8 mouse cellular contexts compared by ENCODE assay signal in genomic region chr19:5845319-5846135, GRCm38 (mm10). TPM values are rescaled to one million over a fixed set of nuclear protein-coding genes. Genes with fewer than 3 reads are reported as not detected.
A peak's percentile ranks its signal among the peaks of the same experiment; 100 is the strongest.
DNase-seq lines count a peak whose midpoint lies in the region; ATAC-seq lines count a peak whose summit lies in the region.

No protein-coding gene starts in this region.

- peak overlapping the region; percentile 100 for H3K27ac ChIP-seq in heart, embryonic 16.5 days (ENCODE audit: low read length)
- peak overlapping the region; percentile 97 for H3K27ac ChIP-seq in liver, embryonic 15.5 days (replicated peaks)
- H3K27ac ChIP-seq in neural tube, embryonic 12.5 days, result peak overlapping the region; percentile 94

- no peaks in the 10 kb centered on the region for H3K36me3 ChIP-seq in heart, embryonic 16.5 days (ENCODE audit: control insufficient read depth, insufficient read depth)
- 0 out of 2 replicates have a peak, but pooled peaks cover 4% of the 10 kb centered on the region for H3K36me3 ChIP-seq in liver, embryonic 15.5 days (replicated peaks)
- H3K36me3 ChIP-seq in neural tube, embryonic 12.5 days, result no peaks in the 10 kb centered on the region

- peaks cover 81% of the 10 kb centered on the region for H3K4me1 ChIP-seq in heart, embryonic 16.5 days (ENCODE audit: control insufficient read depth, insufficient read depth, low read length)
- peaks cover 98% of the 10 kb centered on the region for H3K4me1 ChIP-seq in liver, embryonic 15.5 days (replicated peaks)
- peaks cover 78% of the 10 kb centered on the region for H3K4me1 ChIP-seq in neural tube, embryonic 12.5 days

- peak overlapping the region; percentile 49 for H3K4me3 ChIP-seq in heart, embryonic 16.5 days (ENCODE audit: low read length)
- peak overlapping the region; percentile 64 for H3K4me3 ChIP-seq in liver, embryonic 15.5 days (replicated peaks)
- peak overlapping the region; percentile 18 for H3K4me3 ChIP-seq in neural tube, embryonic 12.5 days

- ATAC-seq in erythroid progenitor cell, adult 5-6 weeks (replicated peaks; ENCODE audit: low FRiP score, poor library complexity, severe bottlenecking), result peak; percentile 23
- peak; percentile 64 for ATAC-seq in heart, embryonic 16.5 days (replicated peaks; ENCODE audit: extremely low read depth, insufficient read depth, low FRiP score)
- ATAC-seq in liver, embryonic 15.5 days (ENCODE audit: insufficient read depth), result peak; percentile 40
- ATAC-seq in neural tube, embryonic 12.5 days (ENCODE audit: low FRiP score, low read depth), result peak; percentile 67

- peak overlapping the region; percentile 78 for H3K4me2 ChIP-seq in heart, embryonic 16.5 days (ENCODE audit: low read depth, low read length)
- H3K4me2 ChIP-seq in liver, embryonic 15.5 days, result peak overlapping the region; percentile 82
- H3K4me2 ChIP-seq in neural tube, embryonic 12.5 days (replicated peaks), result peak overlapping the region; percentile 68

- peak; percentile 98 for DNase-seq in CD4-positive helper T cell, adult 2 months (ENCODE audit: low read depth, low spot score)
- DNase-seq in brain, adult 2 months (ENCODE audit: low read depth, low spot score), result peak; percentile 98
- DNase-seq in kidney, postnatal 36 days, result peak; percentile 97
- peak; percentile 91 for DNase-seq in telencephalon, adult 2 months (ENCODE audit: low read depth, low spot score)

- 4% methylated on average over 45 of the region's 45 CpGs for WGBS in heart, embryonic 16.5 days
- WGBS in liver, embryonic 15.5 days (ENCODE audit: insufficient replicate concordance), result 1% methylated on average over 45 of the region's 45 CpGs
- 8% methylated on average over 45 of the region's 45 CpGs for WGBS in neural tube, embryonic 12.5 days

- no peaks in the 10 kb centered on the region for H3K27me3 ChIP-seq in heart, embryonic 16.5 days (ENCODE audit: control insufficient read depth, insufficient read depth, low read length)
- H3K27me3 ChIP-seq in liver, embryonic 15.5 days, result no peaks in the 10 kb centered on the region
- H3K27me3 ChIP-seq in neural tube, embryonic 12.5 days (replicated peaks), result no peaks in the 10 kb centered on the region

- no peaks in the 10 kb centered on the region for H3K9me3 ChIP-seq in heart, embryonic 16.5 days (replicated peaks; ENCODE audit: control insufficient read depth, low read length)
- H3K9me3 ChIP-seq in liver, embryonic 15.5 days (replicated peaks), result no peaks in the 10 kb centered on the region
- H3K9me3 ChIP-seq in neural tube, embryonic 12.5 days, result no peaks in the 10 kb centered on the region

- peak overlapping the region; percentile 77 for H3K9ac ChIP-seq in heart, embryonic 16.5 days (ENCODE audit: low read length)
- H3K9ac ChIP-seq in liver, embryonic 15.5 days, result peak overlapping the region; percentile 79
- H3K9ac ChIP-seq in neural tube, embryonic 12.5 days, result peak overlapping the region; percentile 52

RNA-seq across cellular contexts. Expression of gene Frmd8, which starts 29.5 kb away (rescaled TPM):
- 3.6 and 9.2 TPM in 2 replicates for total RNA-seq in erythroid progenitor cell, adult 5-6 weeks (2015; ENCODE audit: low replicate concordance)
- total RNA-seq in erythroid progenitor cell, adult 5-6 weeks (2017; ENCODE audit: low replicate concordance), result 4.2 and 6.0 TPM in 2 replicates
- polyA plus RNA-seq in heart, embryonic 16.5 days (2015; fragmentation: Nextera tagmentation; extraction: Ambion mirVana), result 33.6 and 34.8 TPM in 2 replicates
- 12.9 and 13.1 TPM in 2 replicates for polyA plus RNA-seq in liver, embryonic 15.5 days (2015; fragmentation: Nextera tagmentation; extraction: Ambion mirVana)
- polyA plus RNA-seq in neural tube, embryonic 12.5 days (2016; fragmentation: Nextera tagmentation; extraction: Ambion mirVana), result 27.0 and 33.0 TPM in 2 replicates

RNA-seq across cellular contexts. Expression of gene Slc25a45, which starts 32.1 kb away (rescaled TPM):
- total RNA-seq in erythroid progenitor cell, adult 5-6 weeks (2015; ENCODE audit: low replicate concordance), result 2.9 and 8.8 TPM in 2 replicates
- 7.2 and 7.8 TPM in 2 replicates for total RNA-seq in erythroid progenitor cell, adult 5-6 weeks (2017; ENCODE audit: low replicate concordance)
- 4.6 and 5.0 TPM in 2 replicates for polyA plus RNA-seq in heart, embryonic 16.5 days (2015; fragmentation: Nextera tagmentation; extraction: Ambion mirVana)
- polyA plus RNA-seq in liver, embryonic 15.5 days (2015; fragmentation: Nextera tagmentation; extraction: Ambion mirVana), result 7.1 and 7.9 TPM in 2 replicates
- polyA plus RNA-seq in neural tube, embryonic 12.5 days (2016; fragmentation: Nextera tagmentation; extraction: Ambion mirVana), result 1.7 and 2.5 TPM in 2 replicates

RNA-seq across cellular contexts. Expression of gene Tigd3, which starts 48.4 kb away (rescaled TPM):
- 3.8 and 4.7 TPM in 2 replicates for total RNA-seq in erythroid progenitor cell, adult 5-6 weeks (2015; ENCODE audit: low replicate concordance)
- total RNA-seq in erythroid progenitor cell, adult 5-6 weeks (2017; ENCODE audit: low replicate concordance), result 8.2 and 9.4 TPM in 2 replicates
- polyA plus RNA-seq in heart, embryonic 16.5 days (2015; fragmentation: Nextera tagmentation; extraction: Ambion mirVana), result 1.5 and 1.6 TPM in 2 replicates
- 2.8 and 2.9 TPM in 2 replicates for polyA plus RNA-seq in liver, embryonic 15.5 days (2015; fragmentation: Nextera tagmentation; extraction: Ambion mirVana)
- 10.5 and 11.8 TPM in 2 replicates for polyA plus RNA-seq in neural tube, embryonic 12.5 days (2016; fragmentation: Nextera tagmentation; extraction: Ambion mirVana)

Comparison
In these comparisons a context has a peak if more than half of its experiments do, and no peak if none do; other contexts are left out.
1. Peak in every context shown above with its lines: DNase-seq, ATAC-seq, H3K4me3 ChIP-seq and H3K27ac ChIP-seq.